Mouse (Mus musculus) forebrain, postnatal 0 days (tissue): Measurements from ENCODE around the gene Blzf1. TPM values are rescaled to one million over a fixed set of nuclear protein-coding genes. Genes with fewer than 3 reads are reported as not detected.

Experiments
- ATAC-seq: fragments of 200-750 bp; cut with Nextera tagmentation; 2 replicates; pipeline ENCODE4 v1.8.0; 2017; ENCODE audit warnings: mild to moderate bottlenecking, moderate library complexity
- DNase-seq: peaks from one replicate; pipeline ENCODE4 v3.0.0-alpha.2; 2015
- H3K27ac ChIP-seq: fragments of 300-500 bp; sonication (generic); 2 replicates; pipeline ENCODE4 v1.5.1; 2014; ENCODE audit warnings: low read depth, mild to moderate bottlenecking, antibody characterized with exemption, low read length, moderate library complexity, mixed read lengths
- H3K27me3 ChIP-seq: fragments of 300-500 bp; sonication (generic); 2 replicates; pipeline ENCODE4 v1.6.1; 2014; ENCODE audit warnings: mild to moderate bottlenecking, low read length, mixed read lengths; ENCODE audit not compliant: insufficient read depth
- H3K36me3 ChIP-seq: fragments of 300-500 bp; sonication (generic); 2 replicates; pipeline ENCODE4 v1.6.1; 2014; ENCODE audit warnings: mild to moderate bottlenecking, moderate library complexity; ENCODE audit not compliant: insufficient read depth
- H3K4me1 ChIP-seq: fragments of 300-500 bp; sonication (generic); 2 replicates; pipeline ENCODE4 v1.6.1; 2014; ENCODE audit warnings: antibody characterized with exemption; ENCODE audit not compliant: insufficient read depth
- H3K4me2 ChIP-seq: fragments of 300-500 bp; sonication (generic); 2 replicates; pipeline ENCODE4 v1.6.1; 2014; ENCODE audit warnings: low read depth, mild to moderate bottlenecking, moderate library complexity
- H3K4me3 ChIP-seq: fragments of 300-500 bp; sonication (generic); 2 replicates; pipeline ENCODE4 v1.5.1; 2014; ENCODE audit warnings: low read depth, low read length, mixed read lengths
- H3K9ac ChIP-seq: fragments of 300-500 bp; sonication (generic); 2 replicates; pipeline ENCODE4 v1.6.1; 2014; ENCODE audit warnings: mild to moderate bottlenecking
- H3K9me3 ChIP-seq: fragments of 300-500 bp; sonication (generic); 2 replicates; pipeline ENCODE4 v1.6.1; 2016; ENCODE audit warnings: low read length
- CTCF ChIP-seq: sonication (generic); IDR thresholded peaks from 2 replicates; pipeline ENCODE4 v1.5.1; 2016; ENCODE audit warnings: antibody characterized with exemption, control low read depth, low read depth
- WGBS: fragments of 180-500 bp; shearing (Covaris S2); extraction: QIAGEN DNeasy Blood & Tissue Kit; methylation state at CpG from one replicate; pipeline ENCODE4 v1.1.7; 2014; 5-methylcytosine and 5-hydroxymethylcytosine counted together
- polyA plus RNA-seq: library from polyadenylated mRNA; unstranded; fragments of >200 nt; fragmentation: Nextera tagmentation; extraction: Ambion mirVana; gene quantifications from 2 replicates; pipeline ENCODE4 v1.2.1, GENCODE M21; 2015
- total RNA-seq: library from RNA; depleted of rRNA; stranded (reverse); fragments of >200 nt; gene quantifications from 2 replicates; pipeline ENCODE4 v1.2.3, GENCODE M21; 2014

Blzf1 gene
- total and polyA plus RNA-seq, 2 experiments from 2014 or later = 21.5 to 22.3 TPM

- peak; percentile 73 for ATAC-seq
- no peaks in the 10 kb centered on the region for H3K9me3 ChIP-seq
- H3K36me3 ChIP-seq = 0 out of 2 replicates have a peak, but pooled peaks cover 5% of the 10 kb centered on the region
- no peak overlapping the region for H3K4me3 ChIP-seq
- 34% methylated on average over 6 of the region's 6 CpGs for WGBS
- TF ChIP-seq CTCF = no peak
- no peak overlapping the region for H3K4me2 ChIP-seq
- DNase-seq = peak; percentile 30
- H3K27ac ChIP-seq = no peak overlapping the region
- no peak overlapping the region for H3K9ac ChIP-seq
- H3K27me3 ChIP-seq = no peaks in the 10 kb centered on the region
- no peaks in the 10 kb centered on the region for H3K4me1 ChIP-seq
These were observed 19.4 kb upstream of the Blzf1 start for GRCm38 (mm10) chr1:164326600-164327155.

- Histone ChIP-seq H3K9me3 (no peaks in the 10 kb centered on the region), H3K4me3 (no peak overlapping the region), H3K36me3 (0 out of 2 replicates have a peak, but pooled peaks cover 3% of the 10 kb centered on the region), H3K4me2 (no peak overlapping the region), H3K27me3 (no peaks in the 10 kb centered on the region), H3K4me1 (no peaks in the 10 kb centered on the region), H3K27ac (no peak overlapping the region), H3K9ac (no peak overlapping the region)
- ATAC-seq = no peak
- 79% methylated on average over 2 of the region's 2 CpGs for WGBS
- DNase-seq = no peak
- TF ChIP-seq CTCF = no peak
These were observed 17.6 kb upstream of the Blzf1 start for GRCm38 (mm10) chr1:164324878-164325277.

GRCm38 (mm10) chr1:164324221-164324620 is 16.9 kb upstream of the Blzf1 start:
- WGBS = 88% methylated on average over 4 of the region's 4 CpGs
- Histone ChIP-seq H3K27me3 (no peaks in the 10 kb centered on the region), H3K4me1 (no peaks in the 10 kb centered on the region), H3K9ac (no peak overlapping the region), H3K4me3 (no peak overlapping the region), H3K4me2 (no peak overlapping the region), H3K9me3 (no peaks in the 10 kb centered on the region), H3K36me3 (0 out of 2 replicates have a peak, but pooled peaks cover 3% of the 10 kb centered on the region), H3K27ac (no peak overlapping the region)
- ATAC-seq = no peak
- no peak for TF ChIP-seq CTCF
- no peak for DNase-seq

- DNase-seq (no peak), ATAC-seq (no peak)
- Histone ChIP-seq H3K4me1 (no peaks in the 10 kb centered on the region), H3K27ac (no peak overlapping the region), H3K4me2 (no peak overlapping the region), H3K9ac (no peak overlapping the region), H3K27me3 (no peaks in the 10 kb centered on the region), H3K4me3 (no peak overlapping the region), H3K9me3 (no peaks in the 10 kb centered on the region), H3K36me3 (0 out of 2 replicates have a peak, but pooled peaks cover under 1% of the 10 kb centered on the region)
- WGBS = 87% methylated on average over 8 of the region's 8 CpGs
- no peak for TF ChIP-seq CTCF
These were observed 15.8 kb upstream of the Blzf1 start for GRCm38 (mm10) chr1:164322987-164323650.

- peak overlapping the region; percentile 45; the same call in 1 of the 2 replicates for H3K27ac ChIP-seq
- WGBS = 58% methylated on average over 10 of the region's 10 CpGs
- no peak for ATAC-seq
These were observed 14.1 kb upstream of the Blzf1 start for GRCm38 (mm10) chr1:164321408-164321807.

GRCm38 (mm10) chr1:164320731-164321130 is 13.4 kb upstream of the Blzf1 start:
- Histone ChIP-seq H3K9ac (no peak overlapping the region), H3K27ac (peak overlapping the region; percentile 45; the same call in 1 of the 2 replicates)

More at GRCm38 (mm10) chr1:164321408-164321807, 14.1 kb upstream of the Blzf1 start:
- TF ChIP-seq CTCF = no peak
- Histone ChIP-seq H3K4me3 (no peak overlapping the region), H3K27me3 (no peaks in the 10 kb centered on the region), H3K36me3 (no peaks in the 10 kb centered on the region), H3K4me1 (no peaks in the 10 kb centered on the region), H3K9ac (no peak overlapping the region), H3K4me2 (no peak overlapping the region), H3K9me3 (no peaks in the 10 kb centered on the region)
- DNase-seq = no peak

GRCm38 (mm10) chr1:164319542-164320140 is 12.4 kb upstream of the Blzf1 start:
- TF ChIP-seq CTCF = no peak
- Histone ChIP-seq H3K36me3 (no peaks in the 10 kb centered on the region), H3K4me3 (no peak overlapping the region), H3K4me1 (no peaks in the 10 kb centered on the region), H3K27me3 (no peaks in the 10 kb centered on the region), H3K4me2 (no peak overlapping the region), H3K9me3 (no peaks in the 10 kb centered on the region), H3K9ac (no peak overlapping the region), H3K27ac (0 out of 2 replicates have a peak overlapping the region, but pooled peaks have one; percentile 2)
- no peak for ATAC-seq
- no peak for DNase-seq
- 84% methylated on average over 14 of the region's 14 CpGs for WGBS

More at GRCm38 (mm10) chr1:164320731-164321130, 13.4 kb upstream of the Blzf1 start:
- Histone ChIP-seq H3K36me3 (no peaks in the 10 kb centered on the region), H3K4me3 (no peak overlapping the region), H3K4me2 (no peak overlapping the region), H3K9me3 (no peaks in the 10 kb centered on the region), H3K4me1 (no peaks in the 10 kb centered on the region), H3K27me3 (no peaks in the 10 kb centered on the region)
- peak; percentile 77 for ATAC-seq
- DNase-seq = peak; percentile 60
- no peak for TF ChIP-seq CTCF
- 41% methylated on average over 5 of the region's 5 CpGs for WGBS
